Mouse (Mus musculus) CD8-positive naive resting alpha-beta T cell, adult 2 months (primary cell): ENCODE results near the gene Atp5h.
"Not testable (repeated sequence)": the region's sequence is repeated elsewhere in the genome, so short reads cannot be mapped to it uniquely, and the experiment has no call there.

Experiments
- DNase-seq, 2 experiments: peaks; one replicate each; pipeline ENCODE4 v3.0.0; 2022; ENCODE audit warnings: low read depth in 2 of 2, low spot score in 2 of 2

Atp5h gene

DNA sequence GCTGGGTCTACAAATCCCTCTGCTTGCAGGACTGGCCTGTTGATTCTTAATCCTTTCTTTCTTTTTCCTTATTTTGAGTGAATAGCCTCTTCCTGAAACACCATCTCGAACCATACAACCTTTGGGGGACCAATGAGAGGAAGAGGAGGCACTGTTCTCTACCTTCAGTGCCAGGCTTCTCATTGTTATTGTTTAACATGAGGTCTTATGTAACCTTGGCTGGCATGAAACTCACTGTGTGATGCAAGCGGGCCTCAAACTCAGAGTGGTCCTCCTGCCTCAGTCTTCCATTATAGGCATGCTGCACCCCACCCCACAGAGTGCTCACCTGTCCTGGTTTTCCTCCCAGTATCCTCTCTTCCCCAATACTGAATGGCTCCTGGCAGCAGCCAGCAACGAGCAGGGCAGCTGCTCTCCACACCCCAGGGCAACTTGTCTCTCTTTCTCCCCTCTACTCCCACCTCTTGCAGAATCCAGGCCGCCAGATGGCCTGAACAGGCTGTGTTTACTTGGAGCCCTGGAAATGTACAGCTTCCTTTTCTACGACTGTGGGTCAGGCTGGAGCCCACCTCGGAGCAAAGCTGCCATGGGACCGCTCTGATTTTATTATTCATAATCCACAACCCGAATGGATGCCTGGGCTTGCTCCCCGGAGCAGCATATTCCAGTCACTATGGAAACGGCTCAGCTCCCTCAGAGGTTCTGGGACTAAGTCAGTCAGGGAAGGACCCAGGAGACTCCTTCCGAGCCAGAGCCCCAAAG lies 19.0 kb downstream of the Atp5h start:
- DNase-seq, result no peak

DNA sequence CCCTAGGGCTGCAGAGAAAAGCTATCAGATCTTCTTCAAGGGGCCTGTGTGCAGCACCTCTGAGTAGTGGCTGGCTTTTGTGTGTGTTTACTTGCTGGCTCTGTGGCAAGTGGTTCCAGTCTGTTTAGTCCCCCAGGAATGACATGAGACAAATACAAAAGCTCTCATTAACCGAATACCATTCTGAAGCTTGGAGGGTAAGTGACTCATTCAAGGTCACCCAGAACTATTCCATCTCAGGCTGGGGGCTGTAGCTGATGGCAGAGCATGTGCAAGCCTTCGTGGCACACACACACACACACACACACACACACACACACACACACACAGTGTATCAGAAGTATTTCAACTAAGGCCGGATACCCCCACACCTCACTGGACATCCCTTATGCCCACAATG lies 19.6 kb downstream of the Atp5h start:
- DNase-seq, result no peak

- no peak for DNase-seq
Measured at GRCm38 (mm10) chr11:115398085-115398484, 21.7 kb downstream of the Atp5h start.

- DNase-seq, result no peak
Measured at GRCm38 (mm10) chr11:115393721-115394325, 25.9 kb downstream of the Atp5h start.

GRCm38 (mm10) chr11:115391358-115391757 lies 28.4 kb downstream of the Atp5h start:
- no peak for DNase-seq

- DNase-seq, result not testable (repeated sequence)
Measured at GRCm38 (mm10) chr11:115386859-115387258, 32.9 kb downstream of the Atp5h start.

DNA sequence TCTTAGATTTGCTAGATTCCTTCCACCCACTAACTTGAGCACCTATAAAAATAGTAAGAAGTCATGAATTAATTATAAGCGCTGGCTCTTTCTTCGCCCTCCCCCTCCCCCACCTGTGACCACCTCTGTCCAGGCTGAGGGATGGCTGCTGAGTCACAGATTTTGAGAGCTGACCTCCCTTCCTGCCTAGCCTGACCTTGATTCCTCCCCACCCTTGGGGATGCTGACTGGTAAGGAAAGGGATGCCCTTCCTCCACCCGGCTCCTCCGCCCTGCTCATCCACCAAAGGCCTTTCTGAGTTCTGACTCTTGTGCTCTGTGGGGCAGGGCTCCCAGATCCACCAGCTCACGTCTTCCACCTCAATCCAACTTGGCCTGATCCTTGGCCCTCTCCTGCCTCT lies 35.2 kb downstream of the Atp5h start:
- DNase-seq, result no peak

- no peak for DNase-seq
Measured at GRCm38 (mm10) chr11:115383701-115384474, 35.9 kb downstream of the Atp5h start.

- no peak for DNase-seq
Measured at GRCm38 (mm10) chr11:115382891-115383290, 36.9 kb downstream of the Atp5h start.

GRCm38 (mm10) chr11:115381743-115382539 lies 37.8 kb downstream of the Atp5h start, which contains the start of gene Cdr2l:
Gene Cdr2l, plus strand, starts transcription at chr11:115381916.
- DNase-seq, result peak in 1 of 2 experiments; percentile 6

- no peak for DNase-seq
Measured at GRCm38 (mm10) chr11:115381276-115381675, 38.5 kb downstream of the Atp5h start.

DNA sequence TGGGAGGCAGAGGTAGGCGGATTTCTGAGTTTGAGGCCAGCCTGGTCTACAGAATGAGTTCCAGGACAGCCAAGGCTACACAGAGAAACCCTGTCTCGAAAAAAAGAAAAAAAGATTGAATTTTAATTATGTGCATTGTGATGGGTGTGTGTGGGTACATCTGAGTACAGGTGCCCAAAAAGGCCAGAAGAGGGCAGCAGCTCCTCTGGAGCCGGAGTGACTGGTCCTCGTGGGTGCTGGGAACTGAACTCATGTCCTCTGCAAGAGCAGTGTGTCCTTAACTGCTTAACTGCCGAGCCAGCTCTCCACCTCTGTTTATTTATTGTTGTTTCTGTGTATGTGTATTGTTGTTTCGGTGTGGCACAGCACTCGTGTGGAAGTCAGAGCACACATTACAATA lies 41.9 kb downstream of the Atp5h start:
- DNase-seq, result no peak

- no peak for DNase-seq
Measured at GRCm38 (mm10) chr11:115377254-115377653, 42.5 kb downstream of the Atp5h start.

- DNase-seq, result no peak
Measured at GRCm38 (mm10) chr11:115376722-115377121, 43.0 kb downstream of the Atp5h start.

GRCm38 (mm10) chr11:115374695-115375425 lies 44.9 kb downstream of the Atp5h start:
- DNase-seq, result no peak

- no peak for DNase-seq
Measured at GRCm38 (mm10) chr11:115373805-115374694, 45.7 kb downstream of the Atp5h start.

GRCm38 (mm10) chr11:115372737-115373136 lies 47.0 kb downstream of the Atp5h start:
- no peak for DNase-seq

DNA sequence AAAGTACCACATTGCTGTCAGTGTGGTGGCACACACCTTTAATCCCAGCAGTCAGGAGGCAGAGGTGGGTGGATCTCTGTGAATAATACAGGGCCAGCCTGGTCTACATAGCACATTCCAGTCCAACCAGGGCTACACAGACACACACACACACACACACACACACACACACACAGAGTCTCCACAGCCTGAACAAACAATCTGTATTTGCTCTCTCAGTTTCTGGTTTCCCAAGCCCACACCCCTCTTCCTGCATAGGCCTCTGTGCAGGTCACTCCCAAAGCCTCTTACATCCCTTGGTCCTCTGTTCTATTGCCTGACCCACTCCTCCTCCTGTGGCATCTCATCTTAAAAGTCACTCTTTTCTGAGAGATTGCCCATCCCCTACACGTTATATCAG lies 47.7 kb downstream of the Atp5h start:
- DNase-seq, result no peak

- no peak for DNase-seq
Measured at GRCm38 (mm10) chr11:115371354-115371753, 48.4 kb downstream of the Atp5h start.
